ENCODE assay signal across 8 mouse cellular contexts in genomic region chr2:131040854-131041825, GRCm38 (mm10). TPM values are rescaled to one million over a fixed set of nuclear protein-coding genes. Genes with fewer than 3 reads are reported as not detected.
DNase-seq lines count a peak whose midpoint lies in the region; ATAC-seq lines count a peak whose summit lies in the region.

No protein-coding gene starts in this region.

- no peaks in the 10 kb centered on the region for H3K9me3 ChIP-seq in forebrain, embryonic 13.5 days (replicated peaks)
- H3K9me3 ChIP-seq in intestine, embryonic 14.5 days (ENCODE audit: control insufficient read depth, low read length), result no peaks in the 10 kb centered on the region
- H3K9me3 ChIP-seq in limb, embryonic 12.5 days, result no peaks in the 10 kb centered on the region

- peak; percentile 50 for DNase-seq in gastrocnemius, postnatal 10 days
- no peak for DNase-seq in gastrocnemius, adult 8-10 months (ENCODE audit: low spot score in 2 of 2)
- peak; percentile 92 for DNase-seq in brain, adult 2 months (ENCODE audit: low read depth, low spot score)
- DNase-seq in intestine, embryonic 14.5 days (ENCODE audit: low spot score), result peak; percentile 76
- DNase-seq in retina, embryonic 14.5 days (ENCODE audit: low spot score), result peak; percentile 42

- no peaks in the 10 kb centered on the region for H3K36me3 ChIP-seq in forebrain, embryonic 13.5 days (ENCODE audit: poor library complexity, severe bottlenecking)
- H3K36me3 ChIP-seq in intestine, embryonic 14.5 days (ENCODE audit: control insufficient read depth, insufficient read depth, low read length), result no peaks in the 10 kb centered on the region
- H3K36me3 ChIP-seq in limb, embryonic 12.5 days, result no peaks in the 10 kb centered on the region

- 3% methylated on average over 106 of the region's 115 CpGs for WGBS in forebrain, embryonic 13.5 days
- WGBS in intestine, embryonic 14.5 days, result 3% methylated on average over 78 of the region's 115 CpGs
- WGBS in limb, embryonic 12.5 days, result 3% methylated on average over 104 of the region's 115 CpGs

- peak overlapping the region; percentile 78 for H3K4me2 ChIP-seq in forebrain, embryonic 13.5 days
- H3K4me2 ChIP-seq in intestine, embryonic 14.5 days (ENCODE audit: low read length), result peak overlapping the region; percentile 97
- peak overlapping the region; percentile 98 for H3K4me2 ChIP-seq in limb, embryonic 12.5 days

- no peak overlapping the region; the same call in 1 of the 2 replicates for H3K27ac ChIP-seq in forebrain, embryonic 13.5 days
- no peak overlapping the region for H3K27ac ChIP-seq in intestine, embryonic 14.5 days (ENCODE audit: low read depth)
- H3K27ac ChIP-seq in limb, embryonic 12.5 days, result no peak overlapping the region

- ATAC-seq in forebrain, embryonic 13.5 days, result peak; percentile 87
- peak; percentile 58 for ATAC-seq in intestine, embryonic 14.5 days (replicated peaks; ENCODE audit: low FRiP score, low TSS enrichment, low read depth)
- 0 out of 2 replicates have a peak, but pooled peaks have one; percentile 35 for ATAC-seq in limb, embryonic 12.5 days (ENCODE audit: insufficient number of reproducible peaks, insufficient read depth, low FRiP score, low TSS enrichment, low read depth)
- no peak for ATAC-seq in activated CD4-positive, CD25-positive, alpha-beta regulatory T cell, adult 4 months

- peak overlapping the region; percentile 55 for H3K4me3 ChIP-seq in forebrain, embryonic 13.5 days
- H3K4me3 ChIP-seq in intestine, embryonic 14.5 days (ENCODE audit: low read depth, low read length), result peak overlapping the region; percentile 53
- H3K4me3 ChIP-seq in limb, embryonic 12.5 days (replicated peaks), result peak overlapping the region; percentile 69

- H3K27me3 ChIP-seq in forebrain, embryonic 13.5 days, result peaks cover 44% of the 10 kb centered on the region
- H3K27me3 ChIP-seq in intestine, embryonic 14.5 days (replicated peaks; ENCODE audit: control insufficient read depth, insufficient read depth, low read length), result peaks cover 46% of the 10 kb centered on the region
- peaks cover 64% of the 10 kb centered on the region for H3K27me3 ChIP-seq in limb, embryonic 12.5 days

- H3K4me1 ChIP-seq in forebrain, embryonic 13.5 days, result peaks cover 18% of the 10 kb centered on the region
- peaks cover 16% of the 10 kb centered on the region; the same call in 1 of the 2 replicates for H3K4me1 ChIP-seq in intestine, embryonic 14.5 days (replicated peaks; ENCODE audit: control insufficient read depth, insufficient read depth, low read length)
- peaks cover 22% of the 10 kb centered on the region for H3K4me1 ChIP-seq in limb, embryonic 12.5 days (replicated peaks)

- H3K9ac ChIP-seq in forebrain, embryonic 13.5 days, result peak overlapping the region; percentile 68
- peak overlapping the region; percentile 57 for H3K9ac ChIP-seq in intestine, embryonic 14.5 days (ENCODE audit: low read length)
- peak overlapping the region; percentile 75 for H3K9ac ChIP-seq in limb, embryonic 12.5 days (replicated peaks)

RNA-seq across cellular contexts. Expression of gene Gfra4, which starts 1.7 kb away (rescaled TPM):
- total RNA-seq in gastrocnemius, postnatal 10 days (2021), result 1 to 10 TPM; 4.5 to 8.6 TPM
- total RNA-seq in gastrocnemius, adult 8-10 months (2022), result 1 to 10 TPM in 3 of 4 experiments, under 1 TPM in 1; 0.92 to 1.7 (median 1.3) TPM
- polyA plus RNA-seq in forebrain, embryonic 13.5 days (2015; fragmentation: Nextera tagmentation; extraction: Ambion mirVana), result 10.8 and 14.9 TPM in 2 replicates
- 13.7 and 15.8 TPM in 2 replicates for polyA plus RNA-seq in intestine, embryonic 14.5 days (2014; fragmentation: Nextera tagmentation; extraction: Ambion mirVana)
- 16.3 and 18.8 TPM in 2 replicates for polyA plus RNA-seq in limb, embryonic 12.5 days (2016; fragmentation: Nextera tagmentation; extraction: Ambion mirVana)
- polyA plus RNA-seq in activated CD4-positive, CD25-positive, alpha-beta regulatory T cell, adult 4 months (2017; shearing (Covaris generic)), result not detected

RNA-seq across cellular contexts. Expression of gene Adam33, which starts 22.5 kb away (rescaled TPM):
- 1 to 10 TPM; 3.7 to 5.9 TPM for total RNA-seq in gastrocnemius, postnatal 10 days (2021)
- 1 to 10 TPM in 3 of 4 experiments, under 1 TPM in 1; 0.82 to 1.8 (median 1.3) TPM for total RNA-seq in gastrocnemius, adult 8-10 months (2022)
- polyA plus RNA-seq in forebrain, embryonic 13.5 days (2015; fragmentation: Nextera tagmentation; extraction: Ambion mirVana), result 0.34 and 0.39 TPM in 2 replicates
- polyA plus RNA-seq in intestine, embryonic 14.5 days (2014; fragmentation: Nextera tagmentation; extraction: Ambion mirVana), result 1.8 and 1.9 TPM in 2 replicates
- 5.2 and 8.5 TPM in 2 replicates for polyA plus RNA-seq in limb, embryonic 12.5 days (2016; fragmentation: Nextera tagmentation; extraction: Ambion mirVana)
- polyA plus RNA-seq in activated CD4-positive, CD25-positive, alpha-beta regulatory T cell, adult 4 months (2017; shearing (Covaris generic)), result not detected

RNA-seq across cellular contexts. Expression of gene Siglec1, which starts 45.4 kb away (rescaled TPM):
- total RNA-seq in gastrocnemius, postnatal 10 days (2021), result 1 to 10 TPM; 1.2 to 1.4 TPM
- under 1 TPM; 0.19 to 0.72 (median 0.47) TPM for total RNA-seq in gastrocnemius, adult 8-10 months (2022)
- polyA plus RNA-seq in forebrain, embryonic 13.5 days (2015; fragmentation: Nextera tagmentation; extraction: Ambion mirVana), result 0.08 TPM in 2 replicates
- polyA plus RNA-seq in intestine, embryonic 14.5 days (2014; fragmentation: Nextera tagmentation; extraction: Ambion mirVana), result 0.30 and 0.41 TPM in 2 replicates
- polyA plus RNA-seq in limb, embryonic 12.5 days (2016; fragmentation: Nextera tagmentation; extraction: Ambion mirVana), result 0.13 and 0.14 TPM in 2 replicates
- polyA plus RNA-seq in activated CD4-positive, CD25-positive, alpha-beta regulatory T cell, adult 4 months (2017; shearing (Covaris generic)), result not detected

Comparison
In these comparisons a context has a peak if more than half of its experiments do, and no peak if none do; other contexts are left out.
1. DNase-seq: peak in gastrocnemius, postnatal 10 days (single experiment), brain, adult 2 months (single experiment), intestine, embryonic 14.5 days (single experiment) and retina, embryonic 14.5 days (single experiment); none in gastrocnemius, adult 8-10 months (0 of 2).
2. RNA of gene Gfra4, which starts 1.7 kb away (polyA plus RNA-seq): 16.3 to 18.8 TPM in limb, embryonic 12.5 days, 13.7 to 15.8 TPM in intestine, embryonic 14.5 days and 10.8 to 14.9 TPM in forebrain, embryonic 13.5 days; not detected in activated CD4-positive, CD25-positive, alpha-beta regulatory T cell, adult 4 months; every median in the first group is over 10 times any median in the second.
3. Peak in every context shown above with its lines, with median percentiles within 50 percentile points of each other: H3K4me2 ChIP-seq, H3K4me3 ChIP-seq and H3K9ac ChIP-seq.